Mouse (Mus musculus): Measurements from ENCODE around the gene Gm4756. TPM values are rescaled to one million over a fixed set of nuclear protein-coding genes. Genes with fewer than 3 reads are reported as not detected.

Gene Gm4756
- polyA plus RNA-seq (2012): not detected in 2 replicates

- no peak for TF ChIP-seq GATA1 (IDR thresholded peaks at IDR 0.05; ENCODE audit: low read length)
Measured at GRCm38 (mm10) chr12:72649611-72650330, at the start of gene Gm4756. Gene Gm4756, minus strand, starts transcription at chr12:72649661.

GRCm38 (mm10) chr12:72694901-72695463, 45.5 kb upstream of the Gm4756 start:
- TF ChIP-seq GATA1 (IDR thresholded peaks at IDR 0.05; ENCODE audit: low read length): no peak

- TF ChIP-seq GATA1 (IDR thresholded peaks at IDR 0.05; ENCODE audit: low read length): no peak
Measured at GRCm38 (mm10) chr12:72694438-72694837, 45.0 kb upstream of the Gm4756 start.

GRCm38 (mm10) chr12:72693895-72694294, 44.4 kb upstream of the Gm4756 start:
- no peak for TF ChIP-seq GATA1 (IDR thresholded peaks at IDR 0.05; ENCODE audit: low read length)

- no peak for TF ChIP-seq GATA1 (IDR thresholded peaks at IDR 0.05; ENCODE audit: low read length)
Measured at GRCm38 (mm10) chr12:72683612-72684011, 34.2 kb upstream of the Gm4756 start.

GRCm38 (mm10) chr12:72682511-72683282, 33.2 kb upstream of the Gm4756 start:
- no peak for TF ChIP-seq GATA1 (IDR thresholded peaks at IDR 0.05; ENCODE audit: low read length)

GRCm38 (mm10) chr12:72681919-72682318, 32.5 kb upstream of the Gm4756 start:
- no peak for TF ChIP-seq GATA1 (IDR thresholded peaks at IDR 0.05; ENCODE audit: low read length)

- TF ChIP-seq GATA1 (IDR thresholded peaks at IDR 0.05; ENCODE audit: low read length): no peak
Measured at GRCm38 (mm10) chr12:72679635-72680034, 30.2 kb upstream of the Gm4756 start.

- TF ChIP-seq GATA1 (IDR thresholded peaks at IDR 0.05; ENCODE audit: low read length): no peak
Measured at GRCm38 (mm10) chr12:72674820-72675219, 25.4 kb upstream of the Gm4756 start.

- no peak for TF ChIP-seq GATA1 (IDR thresholded peaks at IDR 0.05; ENCODE audit: low read length)
Measured at GRCm38 (mm10) chr12:72674079-72674797, 24.8 kb upstream of the Gm4756 start.

- no peak for TF ChIP-seq GATA1 (IDR thresholded peaks at IDR 0.05; ENCODE audit: low read length)
Measured at GRCm38 (mm10) chr12:72671516-72672135, 22.2 kb upstream of the Gm4756 start.

GRCm38 (mm10) chr12:72670921-72671320, 21.5 kb upstream of the Gm4756 start:
- TF ChIP-seq GATA1 (IDR thresholded peaks at IDR 0.05; ENCODE audit: low read length): no peak

- no peak for TF ChIP-seq GATA1 (IDR thresholded peaks at IDR 0.05; ENCODE audit: low read length)
Measured at GRCm38 (mm10) chr12:72667868-72668469, 18.5 kb upstream of the Gm4756 start.

- TF ChIP-seq GATA1 (IDR thresholded peaks at IDR 0.05; ENCODE audit: low read length): no peak
Measured at GRCm38 (mm10) chr12:72666015-72666414, 16.6 kb upstream of the Gm4756 start.
